Mouse (Mus musculus): ENCODE measurements around the gene Ybx1. TPM values are rescaled to one million over a fixed set of nuclear protein-coding genes. Genes with fewer than 3 reads are reported as not detected.
"Not testable (repeated sequence)": the region's sequence is repeated elsewhere in the genome, so short reads cannot be mapped to it uniquely, and the experiment has no call there.

Gene Ybx1
- polyA plus RNA-seq, 1 experiment: 156 TPM

DNA sequence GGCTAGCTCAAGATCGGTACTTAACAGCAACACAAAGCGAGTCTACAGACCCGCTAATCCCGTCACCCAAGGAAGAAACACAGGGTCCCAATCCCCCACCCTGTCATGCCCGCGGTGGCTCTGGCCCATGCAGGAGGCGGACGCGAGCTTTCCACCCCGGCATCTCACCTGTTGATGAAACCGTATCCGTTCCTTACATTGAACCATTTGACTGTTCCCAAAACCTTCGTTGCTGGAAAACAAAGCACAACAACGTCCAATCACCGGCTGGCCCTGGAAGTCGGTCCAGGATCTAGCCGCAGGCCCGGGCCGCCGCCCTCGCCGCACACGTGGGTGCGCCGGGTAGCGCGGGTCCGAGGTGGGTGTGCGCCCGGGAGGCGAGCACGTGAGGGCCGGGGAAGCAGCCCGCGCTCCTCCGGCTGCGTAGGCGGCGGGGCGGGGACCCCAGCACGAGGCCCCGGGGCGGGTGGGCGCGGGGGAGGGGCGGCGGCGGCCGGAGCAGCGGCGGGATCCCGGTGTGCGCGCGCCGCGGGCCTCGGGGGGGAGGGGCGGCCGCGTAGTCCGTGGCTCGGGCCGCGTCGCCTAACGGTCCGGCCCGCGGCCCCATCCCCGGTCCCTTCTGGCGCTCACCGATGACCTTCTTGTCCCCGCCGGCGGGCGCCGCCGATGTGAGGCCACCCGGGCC is 688 bp downstream of the Ybx1 start:
- peak; percentile 31; the same call in 1 of the 2 replicates for TF ChIP-seq CTCF (IDR thresholded peaks at IDR 0.05; ENCODE audit: borderline replicate concordance, control insufficient read depth, extremely low read depth, insufficient read depth, low read length, poor library complexity)
- no peak for TF ChIP-seq POLR2A (IDR thresholded peaks at IDR 0.05; ENCODE audit: control insufficient read depth, extremely low read depth, insufficient read depth, low read length, poor library complexity)
- Histone ChIP-seq H3K4me3 (ENCODE audit: control insufficient read depth, insufficient read depth, low read length) (peak overlapping the region; percentile 91), H3K27ac (ENCODE audit: control insufficient read depth, insufficient read depth, low read length) (no peak overlapping the region), H3K4me1 (replicated peaks; ENCODE audit: control insufficient read depth, insufficient read depth, low read length) (peaks cover 5% of the 10 kb centered on the region), H3K27me3 (ENCODE audit: control insufficient read depth, insufficient read depth, low read length) (no peaks in the 10 kb centered on the region), H3K36me3 (ENCODE audit: control insufficient read depth, insufficient read depth, low read length) (peaks cover 3% of the 10 kb centered on the region; the same call in 1 of the 2 replicates)
- under 1% methylated on average over 60 of the region's 80 CpGs for WGBS
- peak; percentile 36 for DNase-seq

DNA sequence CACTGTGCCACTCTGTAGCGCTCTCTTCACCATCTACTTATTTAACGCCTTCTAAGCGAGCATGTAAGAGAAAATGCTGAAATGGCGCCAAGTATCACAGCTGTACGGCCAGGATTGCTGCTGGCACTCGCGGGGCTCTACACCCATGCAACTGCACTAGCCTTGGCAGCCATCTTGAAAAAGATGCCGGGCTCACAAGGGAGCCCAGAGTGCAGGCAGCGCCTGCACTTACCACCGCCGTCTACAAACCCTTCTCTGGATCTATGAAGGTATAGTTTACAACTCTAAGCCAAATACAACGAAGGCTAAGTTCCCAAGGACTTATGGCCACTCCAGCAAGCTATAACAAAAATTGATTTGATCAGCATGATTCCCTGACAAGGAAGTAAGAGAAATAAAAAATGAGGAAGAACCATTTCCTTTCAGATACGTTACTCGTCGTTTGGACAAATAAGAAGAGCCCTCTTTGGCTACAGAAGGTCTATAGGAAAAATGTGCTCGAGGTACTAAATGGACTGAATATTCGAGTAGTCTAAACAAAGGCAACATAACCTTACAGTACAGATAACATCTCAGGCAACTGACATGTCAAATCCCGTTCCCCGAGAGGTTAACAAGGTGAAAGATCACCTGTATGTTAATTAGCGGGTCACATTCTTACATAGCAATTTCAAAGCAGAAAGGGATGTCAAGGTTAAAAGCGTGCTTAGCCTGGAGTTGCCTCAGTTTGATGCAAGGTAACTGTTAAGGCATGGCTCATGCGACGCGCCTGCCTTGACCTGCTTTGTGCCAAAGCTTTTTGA is 1.4 kb downstream of the Ybx1 start:
- DNase-seq: peak; percentile 40
- peak overlapping the region; percentile 26; the same call in 1 of the 2 replicates for H3K27ac ChIP-seq (ENCODE audit: control insufficient read depth, insufficient read depth, low read length)
- peaks cover 3% of the 10 kb centered on the region for H3K36me3 ChIP-seq (ENCODE audit: control insufficient read depth, insufficient read depth, low read length)
- H3K4me3 ChIP-seq (ENCODE audit: control insufficient read depth, insufficient read depth, low read length): peak overlapping the region; percentile 91
- WGBS: under 1% methylated on average over 24 of the region's 24 CpGs
- peaks cover 5% of the 10 kb centered on the region for H3K4me1 ChIP-seq (replicated peaks; ENCODE audit: control insufficient read depth, insufficient read depth, low read length)
- no peak for TF ChIP-seq CTCF (IDR thresholded peaks at IDR 0.05; ENCODE audit: borderline replicate concordance, control insufficient read depth, extremely low read depth, insufficient read depth, low read length, poor library complexity)
- no peak for TF ChIP-seq POLR2A (IDR thresholded peaks at IDR 0.05; ENCODE audit: control insufficient read depth, extremely low read depth, insufficient read depth, low read length, poor library complexity)
- no peaks in the 10 kb centered on the region for H3K27me3 ChIP-seq (ENCODE audit: control insufficient read depth, insufficient read depth, low read length)

DNA sequence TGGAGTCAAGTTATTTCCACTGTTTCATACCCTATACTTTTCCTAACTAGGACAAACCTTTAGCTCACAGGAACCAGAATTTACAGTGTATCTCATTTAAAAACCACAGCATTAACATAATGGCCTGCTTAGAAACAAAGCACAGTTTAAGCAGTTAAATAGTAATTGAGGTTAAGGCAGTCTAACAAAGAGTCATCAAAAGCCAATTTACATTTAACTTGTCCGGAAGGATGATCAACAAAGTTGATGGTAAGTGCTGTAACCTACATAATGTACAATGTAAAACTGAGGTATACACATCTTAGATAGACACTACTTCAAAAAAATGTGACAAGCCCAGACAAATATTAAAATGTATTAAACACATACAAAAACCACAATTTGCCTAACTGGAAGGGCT is 2.5 kb downstream of the Ybx1 start:
- peaks cover 5% of the 10 kb centered on the region for H3K4me1 ChIP-seq (replicated peaks; ENCODE audit: control insufficient read depth, insufficient read depth, low read length)
- H3K27me3 ChIP-seq (ENCODE audit: control insufficient read depth, insufficient read depth, low read length): no peaks in the 10 kb centered on the region
- H3K36me3 ChIP-seq (ENCODE audit: control insufficient read depth, insufficient read depth, low read length): peaks cover 3% of the 10 kb centered on the region
- no peak overlapping the region for H3K27ac ChIP-seq (ENCODE audit: control insufficient read depth, insufficient read depth, low read length)
- DNase-seq: no peak
- no peak for TF ChIP-seq CTCF (IDR thresholded peaks at IDR 0.05; ENCODE audit: borderline replicate concordance, control insufficient read depth, extremely low read depth, insufficient read depth, low read length, poor library complexity)
- TF ChIP-seq POLR2A (IDR thresholded peaks at IDR 0.05; ENCODE audit: control insufficient read depth, extremely low read depth, insufficient read depth, low read length, poor library complexity): no peak
- WGBS: 94% methylated on average over 1 of the region's 1 CpGs
- H3K4me3 ChIP-seq (ENCODE audit: control insufficient read depth, insufficient read depth, low read length): no peak overlapping the region

DNA sequence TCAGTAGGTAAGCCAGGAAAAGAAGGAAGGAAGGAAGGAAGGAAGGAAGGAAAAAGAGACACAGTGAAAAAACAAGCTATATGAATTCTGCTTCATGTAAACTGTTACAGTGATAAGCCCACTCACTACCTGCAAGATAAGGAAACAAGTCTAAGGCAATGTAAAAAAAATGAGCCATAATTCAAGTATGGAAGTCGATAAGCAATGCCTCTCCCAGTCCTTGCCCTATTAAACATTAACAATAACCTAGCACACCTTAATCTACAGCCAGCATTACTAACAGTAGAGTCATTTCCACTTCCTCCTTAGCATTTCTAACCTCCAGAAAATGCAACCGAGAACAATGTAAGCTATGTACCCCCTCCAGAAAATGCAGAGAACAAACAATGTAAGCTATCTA is 9.1 kb downstream of the Ybx1 start:
- DNase-seq: no peak
- H3K27ac ChIP-seq (ENCODE audit: control insufficient read depth, insufficient read depth, low read length): no peak overlapping the region
- H3K27me3 ChIP-seq (ENCODE audit: control insufficient read depth, insufficient read depth, low read length): no peaks in the 10 kb centered on the region
- H3K4me3 ChIP-seq (ENCODE audit: control insufficient read depth, insufficient read depth, low read length): no peak overlapping the region
- TF ChIP-seq POLR2A (IDR thresholded peaks at IDR 0.05; ENCODE audit: control insufficient read depth, extremely low read depth, insufficient read depth, low read length, poor library complexity) (no peak), CTCF (IDR thresholded peaks at IDR 0.05; ENCODE audit: borderline replicate concordance, control insufficient read depth, extremely low read depth, insufficient read depth, low read length, poor library complexity) (no peak)
- WGBS: 74% methylated on average over 2 of the region's 2 CpGs
- H3K36me3 ChIP-seq (ENCODE audit: control insufficient read depth, insufficient read depth, low read length): peaks cover 45% of the 10 kb centered on the region
- no peaks in the 10 kb centered on the region for H3K4me1 ChIP-seq (replicated peaks; ENCODE audit: control insufficient read depth, insufficient read depth, low read length)

DNA sequence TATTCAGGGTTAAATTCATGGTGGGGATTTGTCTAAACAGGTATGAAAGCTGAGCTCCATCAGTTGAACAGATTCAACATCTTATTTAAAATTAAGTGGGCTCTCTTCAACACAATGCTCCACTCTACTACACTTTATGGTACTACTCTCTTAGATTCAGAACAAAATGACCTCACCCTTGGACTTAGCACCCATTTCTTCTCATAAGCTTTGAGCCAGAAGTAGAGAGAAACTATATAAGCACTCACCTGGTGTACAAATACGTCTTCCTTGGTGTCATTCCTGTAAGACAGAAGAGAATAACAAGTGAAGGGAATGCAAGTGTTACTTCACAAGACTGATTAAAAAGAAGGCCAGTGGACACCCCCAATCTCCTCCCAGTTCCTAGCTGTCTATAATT is 9.5 kb downstream of the Ybx1 start:
- TF ChIP-seq POLR2A (IDR thresholded peaks at IDR 0.05; ENCODE audit: control insufficient read depth, extremely low read depth, insufficient read depth, low read length, poor library complexity): no peak
- no peak for TF ChIP-seq CTCF (IDR thresholded peaks at IDR 0.05; ENCODE audit: borderline replicate concordance, control insufficient read depth, extremely low read depth, insufficient read depth, low read length, poor library complexity)
- H3K4me3 ChIP-seq (ENCODE audit: control insufficient read depth, insufficient read depth, low read length): no peak overlapping the region
- peaks cover 50% of the 10 kb centered on the region for H3K36me3 ChIP-seq (ENCODE audit: control insufficient read depth, insufficient read depth, low read length)
- no peak overlapping the region for H3K27ac ChIP-seq (ENCODE audit: control insufficient read depth, insufficient read depth, low read length)
- no peaks in the 10 kb centered on the region for H3K4me1 ChIP-seq (replicated peaks; ENCODE audit: control insufficient read depth, insufficient read depth, low read length)
- 93% methylated on average over 1 of the region's 1 CpGs for WGBS
- no peaks in the 10 kb centered on the region for H3K27me3 ChIP-seq (ENCODE audit: control insufficient read depth, insufficient read depth, low read length)
- DNase-seq: no peak

DNA sequence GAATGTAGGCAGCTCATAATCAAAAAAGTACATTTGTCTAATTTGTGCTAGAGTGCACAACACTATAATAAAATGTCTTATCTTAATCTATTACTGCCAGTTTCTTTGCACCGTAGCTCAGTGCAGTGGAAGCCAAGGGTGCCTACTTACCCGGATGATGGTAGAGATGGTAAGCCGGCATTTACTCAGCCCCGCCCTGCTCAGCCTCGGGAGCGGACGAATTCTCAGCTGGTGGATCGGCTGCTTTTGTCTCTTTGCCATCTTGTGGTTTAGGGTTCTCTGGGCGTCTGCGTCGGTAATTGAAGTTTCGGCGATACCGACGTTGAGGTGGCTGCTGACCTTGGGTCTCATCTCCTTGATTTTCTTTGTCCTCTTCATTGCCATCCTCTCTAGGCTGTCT is 15.6 kb downstream of the Ybx1 start:
- not testable (repeated sequence) for H3K27me3 ChIP-seq (ENCODE audit: control insufficient read depth, insufficient read depth, low read length); H3K4me1 ChIP-seq (replicated peaks; ENCODE audit: control insufficient read depth, insufficient read depth, low read length); H3K27ac ChIP-seq (ENCODE audit: control insufficient read depth, insufficient read depth, low read length); DNase-seq; H3K4me3 ChIP-seq (ENCODE audit: control insufficient read depth, insufficient read depth, low read length)
- peaks cover 87% of the 10 kb centered on the region for H3K36me3 ChIP-seq (ENCODE audit: control insufficient read depth, insufficient read depth, low read length)
- WGBS: 97% methylated on average over 15 of the region's 15 CpGs

All from thymus, adult 2 months (tissue).